Mouse (Mus musculus) gastrocnemius, adult 18-20 months (tissue): ENCODE data around the gene Dnaic1. TPM values are rescaled to one million over a fixed set of nuclear protein-coding genes. Genes with fewer than 3 reads are reported as not detected.
A peak's percentile ranks its signal among the peaks of the same experiment; 100 is the strongest.

Experiments used
- DNase-seq: peaks from one replicate; pipeline ENCODE4 v3.0.0; 2021; ENCODE audit warnings: low spot score
- total RNA-seq, 2 experiments: library from RNA; stranded (reverse); gene quantifications; 2 replicates each; pipeline ENCODE4 v1.2.3; 2021

Gene Dnaic1
- total RNA-seq, 2 experiments from 2014 or later: 0.55 to 0.73 TPM

DNA sequence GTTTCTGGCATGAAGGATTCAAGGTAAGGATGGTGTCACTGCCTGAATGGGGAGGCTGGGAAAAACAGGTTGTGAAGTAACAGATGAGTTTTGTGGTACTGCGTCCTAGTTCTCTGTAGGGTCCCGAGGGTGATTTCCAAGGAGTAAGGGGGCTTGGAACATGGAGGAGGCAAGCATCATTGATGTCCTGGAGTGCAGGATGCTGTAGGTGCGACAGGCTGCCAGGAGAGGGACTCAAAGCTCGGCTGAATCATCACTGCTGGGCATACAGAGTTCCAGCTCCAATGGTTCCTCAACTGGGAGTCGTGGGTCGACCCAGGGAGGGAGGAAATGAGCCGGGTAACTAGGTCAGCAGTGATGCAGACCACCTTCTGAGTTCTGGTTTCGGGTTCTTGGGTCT is 65.6 kb downstream of the Dnaic1 start:
- DNase-seq: no peak

DNA sequence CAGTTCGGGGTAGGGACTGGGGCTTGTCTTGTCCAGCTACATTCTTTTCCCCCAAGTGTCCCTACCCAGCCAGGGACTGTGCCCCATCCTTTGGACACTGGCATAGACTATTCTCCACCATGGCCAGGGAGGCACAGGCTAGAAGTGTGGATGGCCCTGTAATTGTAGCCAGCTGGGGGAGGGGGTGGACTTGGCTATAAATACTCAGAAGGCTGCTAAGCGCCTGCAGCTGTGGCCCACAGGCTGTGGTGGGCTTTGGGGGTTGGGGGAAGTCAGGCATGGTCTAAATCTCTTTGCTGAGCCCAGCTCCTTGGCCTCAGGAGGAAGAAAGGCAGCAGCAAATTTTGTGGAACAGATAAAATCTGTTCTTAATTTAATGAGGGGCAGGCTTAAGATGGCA is 66.3 kb downstream of the Dnaic1 start:
- DNase-seq: no peak

- no peak for DNase-seq
Observed at GRCm38 (mm10) chr4:41636366-41636765, 66.8 kb downstream of the Dnaic1 start.

DNA sequence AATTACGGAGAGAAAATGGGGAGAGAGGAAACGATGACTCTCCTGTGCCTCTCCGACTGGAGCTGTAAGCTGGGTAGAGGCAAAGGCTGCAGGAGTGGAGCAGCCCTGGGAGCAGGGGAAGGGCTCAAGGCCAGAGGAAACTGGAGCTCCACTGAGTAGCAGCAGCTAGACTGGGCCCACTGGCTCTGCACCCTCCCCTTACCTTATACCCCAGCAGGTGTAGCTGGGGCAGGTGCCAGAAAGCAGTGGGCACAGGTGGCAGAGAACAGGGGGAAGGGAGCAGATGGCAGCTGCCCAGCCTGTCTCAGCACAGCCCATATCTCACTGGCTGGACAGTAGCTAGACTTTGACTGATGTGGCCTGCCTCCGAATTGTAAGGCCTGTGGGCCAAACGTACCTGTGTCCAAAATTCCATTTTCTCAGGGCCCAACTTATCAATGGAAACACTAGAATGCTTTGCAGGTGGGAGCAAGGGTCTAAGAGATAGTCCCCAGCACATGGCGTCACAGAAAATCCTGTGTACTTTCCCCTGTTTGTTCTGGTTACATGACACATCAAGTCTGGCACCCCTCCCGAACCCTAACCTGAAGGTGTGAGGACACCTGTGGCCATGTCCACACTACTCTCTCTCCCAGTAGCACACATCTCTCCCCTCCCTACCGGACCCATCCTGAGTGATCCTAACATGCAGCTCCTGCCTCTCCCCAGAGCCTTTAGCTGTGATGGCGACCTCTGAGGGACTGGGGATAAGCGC is 67.5 kb downstream of the Dnaic1 start:
- no peak for DNase-seq

GRCm38 (mm10) chr4:41638186-41638731 is 68.7 kb downstream of the Dnaic1 start:
- no peak for DNase-seq

GRCm38 (mm10) chr4:41638828-41639213 is 69.2 kb downstream of the Dnaic1 start:
- DNase-seq: no peak

- DNase-seq: no peak
Observed at GRCm38 (mm10) chr4:41639214-41639841, 69.8 kb downstream of the Dnaic1 start.

DNA sequence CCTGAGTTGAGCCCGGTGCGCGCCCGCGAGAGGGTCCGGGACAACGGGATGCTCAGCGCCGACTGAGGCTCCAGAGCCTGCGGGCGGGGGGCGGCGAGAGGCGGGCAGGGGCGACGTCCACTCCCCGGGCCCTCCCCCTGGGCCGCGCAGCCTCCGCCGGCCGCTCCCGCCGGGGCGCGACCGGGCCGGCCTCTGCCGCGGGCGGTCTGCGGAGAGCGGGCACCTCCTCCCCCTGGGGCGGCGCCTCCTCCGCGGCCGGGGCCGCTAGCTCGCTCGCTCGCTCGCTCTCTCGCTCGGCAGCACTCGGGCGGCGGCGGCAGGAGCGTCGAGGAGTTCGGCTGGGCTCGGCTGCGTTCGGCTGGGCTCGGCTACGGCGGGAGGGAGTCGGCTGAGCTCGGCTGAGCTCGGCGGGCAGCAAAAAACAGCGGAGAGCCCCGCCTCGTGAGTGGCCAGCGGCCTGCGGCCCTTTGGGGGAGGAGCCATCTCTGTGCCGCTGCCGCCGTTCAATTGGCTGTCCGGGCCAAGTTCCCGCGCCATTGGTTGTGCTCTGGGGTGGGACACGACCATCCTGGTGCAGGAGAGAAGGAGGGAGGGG is 70.4 kb downstream of the Dnaic1 start, which contains the start of gene Enho:
Enho (minus strand) TSS at position 412 of the 595 bp plus-strand sequence.
- DNase-seq: peak; percentile 95

GRCm38 (mm10) chr4:41641199-41641822 is 71.7 kb downstream of the Dnaic1 start:
- no peak for DNase-seq

GRCm38 (mm10) chr4:41645488-41645887 is 75.9 kb downstream of the Dnaic1 start:
- DNase-seq: no peak

DNA sequence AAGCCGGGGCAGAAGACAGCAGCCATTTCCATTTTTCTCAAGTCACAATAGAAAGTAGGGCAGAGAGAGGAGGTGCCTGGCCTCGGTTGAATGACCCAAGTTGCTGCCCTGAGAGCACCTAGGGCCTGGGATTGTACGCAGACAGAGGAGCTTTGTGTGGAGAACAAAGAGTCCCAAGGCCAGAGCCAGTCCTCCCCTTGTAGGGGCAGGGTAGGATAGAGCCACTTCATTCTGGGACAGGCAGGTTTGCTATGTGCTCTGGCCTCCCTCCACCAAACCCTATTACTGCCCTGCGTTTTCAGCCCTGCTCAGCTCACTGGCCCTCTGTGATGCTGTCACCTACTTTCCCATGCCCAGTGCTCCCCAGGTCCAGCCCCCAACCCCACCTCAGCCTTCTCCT is 78.6 kb downstream of the Dnaic1 start:
- DNase-seq: no peak

DNA sequence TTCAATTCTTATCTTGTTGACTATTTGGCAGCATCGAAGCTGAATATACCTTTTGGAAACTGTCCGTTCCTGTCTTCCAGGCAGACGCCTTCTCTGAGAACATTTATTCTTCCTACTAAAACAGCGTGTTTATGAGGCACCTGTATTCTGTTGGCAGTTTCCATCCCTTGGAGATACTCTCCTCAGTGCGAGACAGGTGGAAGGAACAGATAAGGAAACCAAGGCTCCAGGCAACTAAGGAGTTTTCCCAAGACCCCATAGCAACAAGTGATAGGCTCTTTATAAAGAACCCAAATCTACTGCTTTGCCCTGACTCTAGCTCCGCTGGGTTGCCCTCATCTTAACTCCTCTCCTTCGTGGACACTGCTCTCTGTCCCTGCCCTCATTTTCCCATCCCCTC is 79.1 kb downstream of the Dnaic1 start:
- DNase-seq: no peak

GRCm38 (mm10) chr4:41653296-41653695 is 83.7 kb downstream of the Dnaic1 start:
- DNase-seq: peak; percentile 71

DNA sequence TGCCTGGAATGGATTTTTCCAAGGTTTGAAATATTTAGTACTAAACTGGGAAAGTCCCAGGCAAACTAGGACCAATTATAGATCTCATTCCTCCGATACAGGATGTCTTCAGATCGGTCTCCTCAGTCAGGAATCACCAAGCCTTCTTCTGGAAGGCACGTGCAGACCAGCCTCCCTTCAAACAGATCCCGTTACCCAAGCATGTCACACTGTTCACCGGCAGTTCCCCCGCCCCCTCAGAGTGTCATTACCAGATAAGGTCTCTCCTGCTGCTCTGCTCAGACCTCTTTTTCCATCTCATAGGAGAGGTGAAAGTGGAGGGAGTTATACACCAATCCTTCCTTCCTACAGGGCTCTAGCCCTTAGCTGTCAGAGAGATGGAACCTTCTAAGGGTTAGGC is 84.2 kb downstream of the Dnaic1 start:
- no peak for DNase-seq

DNA sequence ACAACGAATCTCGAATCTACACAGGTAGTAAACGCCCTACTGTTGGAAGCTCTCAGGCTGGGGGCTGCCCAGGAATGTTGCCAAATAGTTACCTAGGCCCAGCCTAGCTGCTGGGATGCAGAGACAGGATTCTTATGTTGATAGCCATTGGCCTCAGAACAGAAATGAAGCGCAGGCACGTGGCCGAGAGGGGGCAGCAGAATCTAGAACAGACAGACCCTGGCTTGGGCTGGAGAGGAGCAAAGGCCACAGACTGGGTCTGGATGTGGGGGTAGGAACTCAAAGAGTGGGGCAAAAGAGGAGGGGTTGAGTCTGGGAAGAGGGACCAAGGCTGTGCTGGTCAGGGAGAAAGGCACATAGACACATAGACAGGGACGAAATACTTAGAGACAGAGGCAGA is 84.6 kb downstream of the Dnaic1 start:
- peak; percentile 66 for DNase-seq

- no peak for DNase-seq
Observed at GRCm38 (mm10) chr4:41655525-41655924, 86.0 kb downstream of the Dnaic1 start.

DNA sequence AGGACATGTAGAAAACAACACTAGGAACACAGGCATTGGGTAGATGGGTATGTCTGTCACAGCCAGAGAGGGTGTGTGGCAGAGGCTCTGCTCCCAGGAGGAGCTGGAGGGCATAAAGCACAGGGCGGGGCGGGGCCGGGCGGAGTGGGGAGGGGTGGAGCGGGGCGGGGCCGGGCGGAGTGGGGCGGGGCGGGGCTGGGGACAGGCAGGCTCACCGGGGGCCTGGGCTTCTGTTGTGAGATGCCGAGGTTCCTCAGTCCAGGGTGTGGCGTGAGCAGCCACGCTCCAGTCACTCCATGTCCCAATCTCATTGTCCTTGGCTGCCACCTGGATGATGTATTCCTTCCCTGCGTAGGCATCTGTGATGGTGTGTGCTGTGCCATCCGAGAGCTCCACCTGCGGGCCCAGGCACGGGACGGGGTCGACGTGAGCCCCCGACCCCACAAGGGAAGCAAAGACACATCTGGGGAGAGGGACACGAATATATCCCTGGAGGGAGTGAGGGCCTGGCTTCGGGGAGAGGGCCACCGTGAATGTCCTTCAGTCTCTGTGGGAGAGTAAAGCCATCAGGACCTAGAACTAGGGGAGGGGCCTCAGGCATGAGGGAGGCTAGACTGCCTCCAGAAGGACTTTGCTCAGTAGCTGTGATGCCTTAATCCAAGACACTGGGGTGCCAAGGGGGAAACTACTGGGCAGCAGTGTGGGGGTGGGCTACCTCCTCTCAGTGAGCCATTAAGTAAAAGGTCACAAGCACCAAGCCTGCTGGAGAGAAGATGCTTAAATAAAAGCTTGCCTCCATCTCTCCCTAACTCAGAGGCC is 89.2 kb downstream of the Dnaic1 start:
- DNase-seq: no peak

DNA sequence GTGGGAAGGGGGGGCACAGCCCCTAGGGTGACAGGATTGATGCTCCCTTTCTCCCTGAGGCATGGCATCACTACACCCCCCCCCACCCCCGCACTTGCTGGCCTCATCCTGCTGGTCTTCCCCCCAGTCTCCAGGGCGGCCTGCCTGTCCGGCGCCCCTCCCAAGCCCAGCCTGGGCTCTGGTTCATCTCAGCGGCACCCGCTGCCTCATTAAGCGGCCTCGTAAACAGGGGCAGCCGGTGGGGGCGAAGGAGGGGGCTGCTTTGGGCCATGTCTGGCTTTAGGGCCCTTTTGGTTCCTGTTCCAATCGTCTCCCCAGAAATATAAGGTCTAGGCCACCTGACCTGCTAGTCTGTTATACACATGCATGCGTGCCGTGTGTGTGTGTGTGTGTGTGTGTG is 90.0 kb downstream of the Dnaic1 start:
- DNase-seq: no peak

- no peak for DNase-seq
Observed at GRCm38 (mm10) chr4:41660851-41661430, 91.4 kb downstream of the Dnaic1 start.

GRCm38 (mm10) chr4:41662723-41663122 is 93.1 kb downstream of the Dnaic1 start:
- no peak for DNase-seq

- no peak for DNase-seq
Observed at GRCm38 (mm10) chr4:41663614-41664013, 94.0 kb downstream of the Dnaic1 start.
